Mouse (Mus musculus) embryonic facial prominence, embryonic 11.5 days (tissue): ENCODE data around the gene Mettl7a1. TPM values are rescaled to one million over a fixed set of nuclear protein-coding genes. Genes with fewer than 3 reads are reported as not detected.
"Not testable (repeated sequence)": the region's sequence is repeated elsewhere in the genome, so short reads cannot be mapped to it uniquely, and the experiment has no call there.

Experiments used
- ATAC-seq: fragments of 200-750 bp; cut with Nextera tagmentation; replicated peaks from 2 replicates; pipeline ENCODE4 v1.8.0; 2017; ENCODE audit warnings: low read depth; ENCODE audit not compliant: insufficient number of reproducible peaks, low FRiP score, low TSS enrichment
- DNase-seq: peaks from one replicate; pipeline ENCODE4 v3.0.0-alpha.2; 2015; ENCODE audit warnings: low spot score
- H3K27ac ChIP-seq: fragments of 300-500 bp; sonication (generic); replicated peaks from 2 replicates; pipeline ENCODE4 v1.5.1; 2014; ENCODE audit warnings: mild to moderate bottlenecking, low read depth, low read length, control low read depth
- H3K27me3 ChIP-seq: fragments of 300-500 bp; sonication (generic); 2 replicates; pipeline ENCODE4 v1.6.1; 2014; ENCODE audit warnings: mild to moderate bottlenecking, low read length, moderate library complexity, mixed read lengths; ENCODE audit not compliant: control insufficient read depth, insufficient read depth
- H3K36me3 ChIP-seq: fragments of 300-500 bp; sonication (generic); replicated peaks from 2 replicates; pipeline ENCODE4 v1.6.1; 2014; ENCODE audit warnings: low read depth, mild to moderate bottlenecking, low read length, moderate library complexity, mixed read lengths; ENCODE audit not compliant: control insufficient read depth, insufficient read depth
- H3K4me1 ChIP-seq: fragments of 300-500 bp; sonication (generic); 2 replicates; pipeline ENCODE4 v1.6.1; 2014; ENCODE audit warnings: low read length, mixed read lengths; ENCODE audit not compliant: control insufficient read depth, insufficient read depth
- H3K4me2 ChIP-seq: fragments of 300-500 bp; sonication (generic); 2 replicates; pipeline ENCODE4 v1.6.1; 2014; ENCODE audit warnings: low read depth, mild to moderate bottlenecking, control low read depth, low read length, moderate library complexity
- H3K4me3 ChIP-seq: fragments of 300-500 bp; sonication (generic); 2 replicates; pipeline ENCODE4 v1.5.1; 2014; ENCODE audit warnings: low read depth, low read length, control low read depth
- H3K9ac ChIP-seq: fragments of 300-500 bp; sonication (generic); replicated peaks from 2 replicates; pipeline ENCODE4 v1.6.1; 2014; ENCODE audit warnings: mild to moderate bottlenecking, control low read depth, low read length
- H3K9me3 ChIP-seq: fragments of 300-500 bp; sonication (generic); replicated peaks from 2 replicates; pipeline ENCODE4 v1.6.1; 2016; ENCODE audit warnings: mild to moderate bottlenecking, low read length, inconsistent platforms, mixed read lengths; ENCODE audit not compliant: control insufficient read depth
- WGBS: fragments of 180-500 bp; shearing (Covaris S2); extraction: QIAGEN DNeasy Blood & Tissue Kit; methylation state at CpG from one replicate; pipeline ENCODE4 v1.1.7; 2014; 5-methylcytosine and 5-hydroxymethylcytosine counted together
- polyA plus RNA-seq: library from polyadenylated mRNA; unstranded; fragments of >200 nt; fragmentation: Nextera tagmentation; extraction: Ambion mirVana; gene quantifications from 2 replicates; pipeline ENCODE4 v1.2.1, GENCODE M21; 2014

Gene Mettl7a1
- 4.8 and 4.9 TPM in 2 replicates for polyA plus RNA-seq

- H3K9ac ChIP-seq = peak within 1 kb of the TSS; percentile 68
- peak within 1 kb of the TSS; percentile 59 for H3K27ac ChIP-seq
- WGBS = 2% methylated on average over 21 of the region's 30 CpGs
- no peaks in the 10 kb centered on the region for H3K9me3 ChIP-seq
- peak within 1 kb of the TSS; percentile 66 for H3K4me2 ChIP-seq
- H3K4me1 ChIP-seq = no peaks in the 10 kb centered on the region
- peak; percentile 86 for ATAC-seq
- H3K36me3 ChIP-seq = no peaks in the 10 kb centered on the region
- H3K4me3 ChIP-seq = peak within 1 kb of the TSS; percentile 45
- H3K27me3 ChIP-seq = no peaks in the 10 kb centered on the region
- DNase-seq = peak; percentile 75
These were observed at the start of gene Mettl7a1 for GRCm38 (mm10) chr15:100304019-100304991. TSS of gene Mettl7a1 (plus strand) at chr15:100304140.

GRCm38 (mm10) chr15:100256386-100256785 is 47.6 kb upstream of the Mettl7a1 start:
- ATAC-seq (no peak), DNase-seq (no peak)
- peaks cover 13% of the 10 kb centered on the region for H3K36me3 ChIP-seq
- H3K9me3 ChIP-seq = no peaks in the 10 kb centered on the region
- H3K9ac ChIP-seq = no peak overlapping the region
- H3K27me3 ChIP-seq = no peaks in the 10 kb centered on the region
- no peak overlapping the region for H3K27ac ChIP-seq
- H3K4me3 ChIP-seq = no peak overlapping the region
- H3K4me2 ChIP-seq = no peak overlapping the region
- WGBS = 90% methylated on average over 6 of the region's 6 CpGs
- H3K4me1 ChIP-seq = no peaks in the 10 kb centered on the region

GRCm38 (mm10) chr15:100257305-100257704 is 46.6 kb upstream of the Mettl7a1 start:
- no peak overlapping the region for H3K9ac ChIP-seq
- H3K4me2 ChIP-seq = no peak overlapping the region
- peaks cover 13% of the 10 kb centered on the region for H3K36me3 ChIP-seq
- no peak for ATAC-seq
- H3K4me1 ChIP-seq = no peaks in the 10 kb centered on the region
- H3K9me3 ChIP-seq = no peaks in the 10 kb centered on the region
- H3K27me3 ChIP-seq = no peaks in the 10 kb centered on the region
- H3K4me3 ChIP-seq = no peak overlapping the region
- no peak for DNase-seq
- no peak overlapping the region for H3K27ac ChIP-seq
- WGBS = 90% methylated on average over 5 of the region's 5 CpGs

- ATAC-seq = no peak
These were observed 45.1 kb upstream of the Mettl7a1 start for GRCm38 (mm10) chr15:100258646-100259425.

GRCm38 (mm10) chr15:100260351-100260750 is 43.6 kb upstream of the Mettl7a1 start:
- WGBS = 89% methylated on average over 7 of the region's 7 CpGs
- not testable (repeated sequence) for H3K4me2 ChIP-seq, H3K9ac ChIP-seq, ATAC-seq, H3K36me3 ChIP-seq, H3K4me1 ChIP-seq, H3K9me3 ChIP-seq, H3K27me3 ChIP-seq, H3K4me3 ChIP-seq, H3K27ac ChIP-seq, DNase-seq

More at GRCm38 (mm10) chr15:100258646-100259425, 45.1 kb upstream of the Mettl7a1 start:
- H3K27ac ChIP-seq = no peak overlapping the region
- no peak overlapping the region for H3K4me3 ChIP-seq
- no peaks in the 10 kb centered on the region for H3K4me1 ChIP-seq
- DNase-seq = no peak
- H3K27me3 ChIP-seq = no peaks in the 10 kb centered on the region
- 93% methylated on average over 7 of the region's 7 CpGs for WGBS
- H3K4me2 ChIP-seq = no peak overlapping the region
- H3K9ac ChIP-seq = no peak overlapping the region
- no peaks in the 10 kb centered on the region for H3K9me3 ChIP-seq
- peaks cover 13% of the 10 kb centered on the region for H3K36me3 ChIP-seq

- Histone ChIP-seq H3K9me3 (no peaks in the 10 kb centered on the region), H3K4me3 (no peak overlapping the region), H3K36me3 (no peaks in the 10 kb centered on the region; the same call in 1 of the 2 replicates), H3K27me3 (no peaks in the 10 kb centered on the region), H3K9ac (no peak overlapping the region), H3K4me1 (no peaks in the 10 kb centered on the region), H3K27ac (no peak overlapping the region), H3K4me2 (no peak overlapping the region)
- DNase-seq (peak; percentile 63), ATAC-seq (no peak)
- WGBS = 17% methylated on average over 4 of the region's 4 CpGs
These were observed 40.6 kb upstream of the Mettl7a1 start for GRCm38 (mm10) chr15:100263246-100263905.

- Histone ChIP-seq H3K4me2 (no peak overlapping the region), H3K27me3 (no peaks in the 10 kb centered on the region), H3K9ac (no peak overlapping the region), H3K9me3 (no peaks in the 10 kb centered on the region), H3K4me1 (no peaks in the 10 kb centered on the region), H3K27ac (no peak overlapping the region), H3K36me3 (no peaks in the 10 kb centered on the region), H3K4me3 (no peak overlapping the region)
- ATAC-seq (no peak), DNase-seq (no peak)
- 82% methylated on average over 4 of the region's 5 CpGs for WGBS
These were observed 38.2 kb upstream of the Mettl7a1 start for GRCm38 (mm10) chr15:100265586-100266325.
